Mouse (Mus musculus) ES-E14 (cell line): ENCODE measurements around the gene Zdhhc7. TPM values are rescaled to one million over a fixed set of nuclear protein-coding genes. Genes with fewer than 3 reads are reported as not detected.

ENCODE experiments used
- DNase-seq: peaks from one replicate; pipeline ENCODE4 v3.0.0-alpha.2; 2013; ENCODE audit warnings: low read depth, low spot score
- H3K27ac ChIP-seq: 2 replicates; pipeline ENCODE4 v1.5.1; 2012; ENCODE audit warnings: low read depth, mild to moderate bottlenecking, low read length, moderate library complexity, mixed read lengths; ENCODE audit not compliant: poor library complexity, insufficient read depth, severe bottlenecking
- H3K36me3 ChIP-seq: 2 replicates; pipeline ENCODE4 v1.6.1; 2012; ENCODE audit warnings: mild to moderate bottlenecking, low read length, moderate library complexity, mixed read lengths; ENCODE audit not compliant: control insufficient read depth, poor library complexity, insufficient read depth, severe bottlenecking
- H3K4me1 ChIP-seq, 2 experiments: fragments of 150-350 bp in 1 of 2; sonication (generic) in 1 of 2; 2 replicates each; pipeline ENCODE4 v1.6.1; 2012; ENCODE audit warnings: low read length in 2 of 2, mild to moderate bottlenecking in 1 of 2, mixed read lengths in 1 of 2; ENCODE audit not compliant: control insufficient read depth in 2 of 2, insufficient read depth in 2 of 2, poor library complexity in 1 of 2
- H3K4me3 ChIP-seq, 2 experiments: fragments of 150-350 bp in 1 of 2; sonication (generic) in 1 of 2; 2 replicates each; pipeline ENCODE4 v1.5.1; 2012; ENCODE audit warnings: low read length in 2 of 2, low read depth in 1 of 2, mild to moderate bottlenecking in 1 of 2, mixed read lengths in 1 of 2; ENCODE audit not compliant: insufficient read depth in 1 of 2, poor library complexity in 1 of 2, severe bottlenecking in 1 of 2
- H3K9ac ChIP-seq: 2 replicates; pipeline ENCODE4 v1.6.1; 2012; ENCODE audit warnings: low read depth, mild to moderate bottlenecking, low read length, mixed read lengths; ENCODE audit not compliant: poor library complexity, insufficient read depth, severe bottlenecking
- H3K9me3 ChIP-seq: fragments of 150-350 bp; sonication (generic); 2 replicates; pipeline ENCODE4 v1.6.1; 2012; ENCODE audit warnings: low read depth, mild to moderate bottlenecking, low read length; ENCODE audit not compliant: control insufficient read depth, insufficient read depth
- CHD2 ChIP-seq: IDR thresholded peaks from 2 replicates; pipeline ENCODE4 v1.6.1; 2014; ENCODE audit warnings: mild to moderate bottlenecking, low read depth, low read length, inconsistent platforms
- HCFC1 ChIP-seq: IDR thresholded peaks from 2 replicates; pipeline ENCODE4 v1.6.1; 2012; ENCODE audit warnings: low read length, inconsistent platforms, borderline replicate concordance; ENCODE audit not compliant: insufficient read depth
- MAFK ChIP-seq: IDR thresholded peaks from 2 replicates; pipeline ENCODE4 v1.6.1; 2014; ENCODE audit warnings: mild to moderate bottlenecking, low read depth, low read length, inconsistent platforms; ENCODE audit not compliant: insufficient read depth
- ZC3H11A ChIP-seq: IDR thresholded peaks from 2 replicates; pipeline ENCODE4 v1.6.1; 2012; ENCODE audit warnings: low read depth, mild to moderate bottlenecking, inconsistent platforms, low read length, borderline replicate concordance
- ZNF384 ChIP-seq: IDR thresholded peaks from 2 replicates; pipeline ENCODE4 v1.6.1; 2012; ENCODE audit warnings: low read depth, low read length, inconsistent platforms
- in situ Hi-C, 2 experiments: fragments of 600-800 bp; cut with MboI; formaldehyde crosslinking; loops; one replicate each; pipeline ENCODE4 v1.15.1; 2025; ENCODE audit warnings: low sequenced_read_pairs in 2 of 2, inconsistent platforms in 1 of 2; ENCODE audit not compliant: unreplicated experiment in 2 of 2
- total RNA-seq: library from RNA; depleted of rRNA; stranded (reverse); fragments of 300-350 nt; gene quantifications from 2 replicates; pipeline ENCODE4 v1.2.3, GENCODE M21; 2012

Zdhhc7 gene
- total RNA-seq, 1 experiment, result 35.4 TPM

- Histone ChIP-seq H3K4me1 (no peaks in the 10 kb centered on the region), H3K36me3 (no peaks in the 10 kb centered on the region), H3K27ac (no peak overlapping the region), H3K9me3 (no peaks in the 10 kb centered on the region), H3K4me3 (no peak overlapping the region), H3K9ac (no peak overlapping the region)
- TF ChIP-seq CHD2 (no peak), HCFC1 (no peak), ZNF384 (no peak)
- in situ Hi-C loops, result no loop called here
- DNase-seq, result no peak
Observed at GRCm38 (mm10) chr8:120042542-120043312, 58.6 kb downstream of the Zdhhc7 start.

- TF ChIP-seq ZC3H11A, result no peak
- TF ChIP-seq CHD2, result no peak
- no peak for TF ChIP-seq ZNF384
- TF ChIP-seq HCFC1, result no peak
- TF ChIP-seq MAFK, result no peak
- Histone ChIP-seq H3K27ac (no peak overlapping the region), H3K36me3 (no peaks in the 10 kb centered on the region), H3K4me1 (no peaks in the 10 kb centered on the region), H3K9me3 (no peaks in the 10 kb centered on the region), H3K9ac (no peak overlapping the region), H3K4me3 (no peak overlapping the region)
- in situ Hi-C loops, result no loop called here
- DNase-seq, result no peak
Observed at GRCm38 (mm10) chr8:120040861-120041260, 60.4 kb downstream of the Zdhhc7 start.

- in situ Hi-C loops, result no loop called here
- no peaks in the 10 kb centered on the region for H3K4me1 ChIP-seq
- H3K27ac ChIP-seq, result no peak overlapping the region
Observed at GRCm38 (mm10) chr8:120039313-120039919, 61.9 kb downstream of the Zdhhc7 start.

GRCm38 (mm10) chr8:120038741-120039140 lies 62.5 kb downstream of the Zdhhc7 start:
- Histone ChIP-seq H3K4me1 (no peaks in the 10 kb centered on the region), H3K9me3 (no peaks in the 10 kb centered on the region), H3K27ac (no peak overlapping the region), H3K9ac (no peak overlapping the region), H3K36me3 (no peaks in the 10 kb centered on the region), H3K4me3 (no peak overlapping the region)
- in situ Hi-C loops, result no loop called here
- TF ChIP-seq MAFK (no peak), ZNF384 (no peak), HCFC1 (no peak), ZC3H11A (no peak), CHD2 (no peak)
- DNase-seq, result no peak

More at GRCm38 (mm10) chr8:120039313-120039919, 61.9 kb downstream of the Zdhhc7 start:
- no peak for TF ChIP-seq ZNF384
- no peak for TF ChIP-seq CHD2
- no peak for TF ChIP-seq MAFK
- no peak for TF ChIP-seq ZC3H11A
- TF ChIP-seq HCFC1, result no peak
- H3K4me3 ChIP-seq, result no peak overlapping the region
- H3K9ac ChIP-seq, result no peak overlapping the region
- no peak for DNase-seq
- H3K36me3 ChIP-seq, result no peaks in the 10 kb centered on the region
- no peaks in the 10 kb centered on the region for H3K9me3 ChIP-seq
